Mouse (Mus musculus) limb, embryonic 14.5 days (tissue): ENCODE measurements around the gene 1700024P04Rik. TPM values are rescaled to one million over a fixed set of nuclear protein-coding genes. Genes with fewer than 3 reads are reported as not detected.

Experiments used
- ATAC-seq: fragments of 200-750 bp; cut with Nextera tagmentation; 2 replicates; pipeline ENCODE4 v1.8.0; 2017; ENCODE audit warnings: low read depth, moderate number of reproducible peaks, moderate TSS enrichment; ENCODE audit not compliant: low FRiP score
- DNase-seq: peaks from one replicate; pipeline ENCODE4 v3.0.0-alpha.2; 2015; ENCODE audit warnings: low spot score
- H3K27ac ChIP-seq: fragments of 300-500 bp; sonication (generic); replicated peaks from 2 replicates; pipeline ENCODE4 v1.5.1; 2014; ENCODE audit warnings: low read depth, mild to moderate bottlenecking, low read length, moderate library complexity, mixed read lengths
- H3K27me3 ChIP-seq: fragments of 300-500 bp; sonication (generic); 2 replicates; pipeline ENCODE4 v1.6.1; 2014; ENCODE audit warnings: low read length, mixed read lengths; ENCODE audit not compliant: control insufficient read depth, insufficient read depth
- H3K36me3 ChIP-seq: fragments of 300-500 bp; sonication (generic); 2 replicates; pipeline ENCODE4 v1.6.1; 2014; ENCODE audit warnings: mild to moderate bottlenecking, low read length, moderate library complexity, mixed read lengths; ENCODE audit not compliant: control insufficient read depth, insufficient read depth
- H3K4me1 ChIP-seq: fragments of 300-500 bp; sonication (generic); 2 replicates; pipeline ENCODE4 v1.6.1; 2014; ENCODE audit warnings: antibody characterized with exemption, low read length, mixed read lengths; ENCODE audit not compliant: control insufficient read depth, insufficient read depth
- H3K4me2 ChIP-seq: fragments of 300-500 bp; sonication (generic); replicated peaks from 2 replicates; pipeline ENCODE4 v1.6.1; 2014; ENCODE audit warnings: low read depth, mild to moderate bottlenecking, low read length, moderate library complexity; ENCODE audit not compliant: severe bottlenecking
- H3K4me3 ChIP-seq: fragments of 300-500 bp; sonication (generic); replicated peaks from 2 replicates; pipeline ENCODE4 v1.5.1; 2014; ENCODE audit warnings: low read length
- H3K9ac ChIP-seq: fragments of 300-500 bp; sonication (generic); 2 replicates; pipeline ENCODE4 v1.6.1; 2014; ENCODE audit warnings: mild to moderate bottlenecking, low read depth, low read length, moderate library complexity; ENCODE audit not compliant: severe bottlenecking
- H3K9me3 ChIP-seq: fragments of 300-500 bp; sonication (generic); 2 replicates; pipeline ENCODE4 v1.6.1; 2016; ENCODE audit warnings: low read length; ENCODE audit not compliant: control insufficient read depth
- POLR2A ChIP-seq: fragments of 200-500 bp; IDR thresholded peaks from 2 replicates; pipeline ENCODE4 v1.8.0; 2012; ENCODE audit warnings: inconsistent platforms, mild to moderate bottlenecking, moderate library complexity, borderline replicate concordance; ENCODE audit not compliant: insufficient read depth, insufficient read length; ENCODE audit errors: extremely low read depth
- WGBS: fragments of 180-500 bp; shearing (Covaris S2); extraction: QIAGEN DNeasy Blood & Tissue Kit; methylation state at CpG from one replicate; pipeline ENCODE4 v1.1.7; 2014; 5-methylcytosine and 5-hydroxymethylcytosine counted together
- polyA plus RNA-seq, 2 experiments: library from polyadenylated mRNA; depleted of rRNA in 1 of 2; stranded (reverse) in 1 of 2; unstranded in 1 of 2; fragments of >200 nt; fragmentation: Nextera tagmentation in 1 of 2; extraction: Ambion mirVana in 1 of 2; gene quantifications; 2 replicates each; pipeline versions ENCODE4 v1.2.1 to v1.2.3; 2012 to 2014

The 1700024P04Rik gene
- polyA plus RNA-seq, 2 experiments, result not detected

DNA sequence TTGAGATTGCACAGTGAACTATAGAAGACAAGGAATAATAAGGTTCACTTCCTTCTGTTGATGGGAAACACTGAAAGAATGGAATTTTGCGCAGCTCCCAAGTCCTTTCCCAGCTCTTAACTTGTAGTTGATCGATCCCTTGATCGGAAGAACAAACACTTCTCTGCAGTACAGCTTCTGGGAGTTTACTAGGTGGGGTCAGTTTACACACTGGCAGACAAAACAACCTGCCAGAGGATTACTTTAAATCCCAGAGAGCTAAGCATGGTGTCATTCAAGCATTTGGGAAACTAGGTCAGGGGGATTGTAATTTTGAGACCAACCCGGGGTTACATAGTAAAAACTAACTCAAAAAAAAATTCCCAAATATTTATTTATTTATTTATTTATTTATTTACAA, 36.2 kb downstream of the 1700024P04Rik start:
- H3K4me2 ChIP-seq, result no peak overlapping the region
- no peak overlapping the region for H3K4me3 ChIP-seq
- no peaks in the 10 kb centered on the region for H3K36me3 ChIP-seq
- no peaks in the 10 kb centered on the region for H3K27me3 ChIP-seq
- H3K9me3 ChIP-seq, result no peaks in the 10 kb centered on the region
- H3K9ac ChIP-seq, result no peak overlapping the region
- TF ChIP-seq POLR2A, result no peak
- no peaks in the 10 kb centered on the region for H3K4me1 ChIP-seq
- H3K27ac ChIP-seq, result no peak overlapping the region
- 39% methylated on average over 4 of the region's 4 CpGs for WGBS
- DNase-seq (no peak), ATAC-seq (no peak)

DNA sequence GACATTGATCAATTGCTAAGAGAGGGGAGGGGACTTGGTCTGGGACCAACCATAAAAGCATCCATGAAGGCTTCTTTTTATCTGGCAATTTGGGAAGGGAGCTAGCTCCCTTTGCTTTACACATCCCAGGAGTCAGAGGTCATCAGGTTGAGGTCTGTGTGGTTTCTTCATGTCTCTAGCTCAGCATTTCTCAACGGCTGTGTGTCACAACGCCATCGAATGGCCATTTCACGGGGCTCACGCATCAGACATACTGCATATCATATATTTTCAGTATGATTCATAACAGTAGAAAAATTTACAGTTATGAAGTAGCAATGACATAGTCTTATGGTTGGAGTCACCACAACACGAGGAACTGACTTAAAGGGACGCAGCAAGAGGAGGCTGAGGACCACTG, 37.9 kb downstream of the 1700024P04Rik start:
- TF ChIP-seq POLR2A, result no peak
- Histone ChIP-seq H3K9me3 (no peaks in the 10 kb centered on the region), H3K4me2 (no peak overlapping the region), H3K4me1 (no peaks in the 10 kb centered on the region), H3K27ac (no peak overlapping the region), H3K36me3 (no peaks in the 10 kb centered on the region), H3K4me3 (no peak overlapping the region), H3K9ac (no peak overlapping the region), H3K27me3 (no peaks in the 10 kb centered on the region)
- ATAC-seq (no peak), DNase-seq (no peak)
- 79% methylated on average over 7 of the region's 7 CpGs for WGBS

DNA sequence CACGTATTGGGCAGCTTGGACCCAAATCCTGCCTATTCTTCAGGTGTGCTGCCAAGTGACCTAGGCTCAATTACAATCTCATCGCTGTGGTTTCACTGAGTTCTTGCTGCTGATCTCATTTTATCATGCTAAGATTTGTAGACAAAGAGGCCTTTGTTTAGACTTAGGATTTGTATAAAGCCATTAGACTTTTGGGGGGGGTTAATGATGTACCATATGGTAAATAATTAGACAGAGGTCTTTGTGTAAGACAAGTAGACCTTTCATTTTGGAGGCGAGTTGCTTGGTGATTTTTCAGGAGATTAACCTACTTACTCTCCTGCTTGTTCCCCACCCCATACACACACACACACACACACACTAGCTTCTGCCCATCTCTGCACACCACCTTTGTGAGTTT, 38.5 kb downstream of the 1700024P04Rik start:
- no peak for DNase-seq
- WGBS, result 50% methylated on average over 3 of the region's 3 CpGs
- H3K4me3 ChIP-seq, result no peak overlapping the region
- no peak for ATAC-seq
- H3K4me1 ChIP-seq, result no peaks in the 10 kb centered on the region
- H3K9ac ChIP-seq, result no peak overlapping the region
- no peak overlapping the region for H3K27ac ChIP-seq
- no peak overlapping the region for H3K4me2 ChIP-seq
- H3K27me3 ChIP-seq, result no peaks in the 10 kb centered on the region
- TF ChIP-seq POLR2A, result no peak
- no peaks in the 10 kb centered on the region for H3K9me3 ChIP-seq
- no peaks in the 10 kb centered on the region for H3K36me3 ChIP-seq

DNA sequence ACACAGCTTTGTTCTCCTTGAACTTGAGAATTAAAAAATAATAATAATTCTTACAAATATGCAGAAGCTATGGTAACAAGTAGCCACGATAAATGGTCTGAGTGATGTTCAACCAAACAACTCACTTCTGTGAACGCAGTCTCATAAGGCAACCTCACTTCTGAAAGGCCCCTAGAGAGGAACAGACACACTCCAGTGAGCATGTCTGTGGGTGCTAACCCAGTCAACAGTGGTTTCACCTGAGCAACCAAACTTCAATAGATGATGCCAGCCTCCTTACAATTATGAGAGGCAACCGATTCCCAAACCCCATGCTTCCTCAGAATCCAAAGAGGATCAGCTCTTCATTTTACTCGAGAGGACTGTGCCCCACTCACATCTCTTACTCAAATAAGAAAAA, 39.0 kb downstream of the 1700024P04Rik start:
- Histone ChIP-seq H3K4me2 (no peak overlapping the region), H3K9ac (no peak overlapping the region), H3K4me1 (no peaks in the 10 kb centered on the region), H3K27me3 (no peaks in the 10 kb centered on the region), H3K4me3 (no peak overlapping the region), H3K9me3 (no peaks in the 10 kb centered on the region), H3K27ac (no peak overlapping the region), H3K36me3 (no peaks in the 10 kb centered on the region)
- ATAC-seq (no peak), DNase-seq (no peak)
- no peak for TF ChIP-seq POLR2A
- WGBS, result 96% methylated on average over 4 of the region's 4 CpGs

DNA sequence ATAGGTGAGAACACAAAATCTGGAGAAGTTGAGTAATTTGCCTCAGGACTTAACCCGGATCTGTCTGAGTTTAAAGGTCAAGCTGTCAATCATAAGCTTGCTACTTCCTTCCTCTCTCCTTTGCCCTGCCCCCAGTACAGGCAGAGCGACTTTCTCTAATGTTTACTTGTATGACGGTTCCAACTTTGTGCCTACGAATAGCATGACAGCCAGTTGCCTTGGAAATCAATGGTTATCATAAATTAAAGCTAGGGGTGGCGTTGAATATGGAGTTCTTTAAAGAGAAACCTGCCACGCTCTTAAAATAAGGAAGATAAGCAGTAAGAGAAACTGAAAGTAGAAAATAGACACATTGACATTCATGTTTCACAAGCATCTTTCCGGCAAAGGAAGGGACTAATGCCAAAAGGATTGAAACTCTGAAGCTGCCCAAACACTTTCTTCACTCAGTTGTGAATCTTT, 39.7 kb downstream of the 1700024P04Rik start:
- ATAC-seq (no peak), DNase-seq (no peak)
- H3K27ac ChIP-seq, result no peak overlapping the region
- H3K9ac ChIP-seq, result no peak overlapping the region
- no peak for TF ChIP-seq POLR2A
- no peaks in the 10 kb centered on the region for H3K4me1 ChIP-seq
- 71% methylated on average over 7 of the region's 7 CpGs for WGBS
- no peaks in the 10 kb centered on the region for H3K27me3 ChIP-seq
- H3K36me3 ChIP-seq, result no peaks in the 10 kb centered on the region
- no peak overlapping the region for H3K4me3 ChIP-seq
- no peaks in the 10 kb centered on the region for H3K9me3 ChIP-seq
- no peak overlapping the region for H3K4me2 ChIP-seq

DNA sequence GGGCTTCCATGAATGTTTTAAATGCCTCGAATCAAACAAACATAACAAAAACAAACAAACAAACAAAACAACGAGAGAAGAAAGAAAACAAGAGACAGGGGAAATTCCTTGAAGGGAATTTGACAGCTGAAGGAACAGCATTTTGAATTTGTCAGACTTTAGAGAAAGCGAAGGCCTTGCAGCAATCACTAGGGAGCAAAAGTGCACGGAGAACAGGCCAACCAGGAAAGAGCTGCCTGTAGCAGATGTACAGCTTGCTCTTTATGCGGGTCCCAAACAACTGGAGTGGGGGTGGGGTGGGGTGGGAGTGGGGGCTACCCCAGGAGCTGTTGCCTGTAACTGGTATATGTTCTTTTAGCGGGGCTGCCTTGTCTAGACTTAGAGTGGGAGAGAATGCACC, 42.0 kb downstream of the 1700024P04Rik start:
- Histone ChIP-seq H3K27me3 (no peaks in the 10 kb centered on the region), H3K4me3 (no peak overlapping the region), H3K36me3 (no peaks in the 10 kb centered on the region), H3K4me1 (no peaks in the 10 kb centered on the region), H3K4me2 (no peak overlapping the region), H3K9me3 (no peaks in the 10 kb centered on the region), H3K27ac (no peak overlapping the region), H3K9ac (no peak overlapping the region)
- WGBS, result 50% methylated on average over 6 of the region's 6 CpGs
- no peak for TF ChIP-seq POLR2A
- DNase-seq (no peak), ATAC-seq (no peak)
